Mouse (Mus musculus) megakaryocyte, embryonic 14.5 days (primary cell): ENCODE measurements around the gene Tnxb.

Experiments used
- FLI1 ChIP-seq: IDR thresholded peaks from 2 replicates; pipeline ENCODE4 v1.6.1; 2012; ENCODE audit warnings: low read length, inconsistent platforms, mixed read lengths
- GATA1 ChIP-seq: IDR thresholded peaks from 3 replicates; pipeline ENCODE4 v1.6.1; 2012; ENCODE audit warnings: mixed read lengths, low read length, inconsistent platforms, borderline replicate concordance

GRCm38 (mm10) chr17:34643379-34643778 is 27.0 kb upstream of the Tnxb start:
- no peak for TF ChIP-seq GATA1
- TF ChIP-seq FLI1, result no peak
